Mouse (Mus musculus) megakaryocyte, embryonic 14.5 days (primary cell): Measurements from ENCODE around the gene Apc2.

ENCODE experiments used
- FLI1 ChIP-seq: IDR thresholded peaks from 2 replicates; pipeline ENCODE4 v1.6.1; 2012; ENCODE audit warnings: low read length, inconsistent platforms, mixed read lengths
- GATA1 ChIP-seq: IDR thresholded peaks from 3 replicates; pipeline ENCODE4 v1.6.1; 2012; ENCODE audit warnings: mixed read lengths, low read length, inconsistent platforms, borderline replicate concordance

DNA sequence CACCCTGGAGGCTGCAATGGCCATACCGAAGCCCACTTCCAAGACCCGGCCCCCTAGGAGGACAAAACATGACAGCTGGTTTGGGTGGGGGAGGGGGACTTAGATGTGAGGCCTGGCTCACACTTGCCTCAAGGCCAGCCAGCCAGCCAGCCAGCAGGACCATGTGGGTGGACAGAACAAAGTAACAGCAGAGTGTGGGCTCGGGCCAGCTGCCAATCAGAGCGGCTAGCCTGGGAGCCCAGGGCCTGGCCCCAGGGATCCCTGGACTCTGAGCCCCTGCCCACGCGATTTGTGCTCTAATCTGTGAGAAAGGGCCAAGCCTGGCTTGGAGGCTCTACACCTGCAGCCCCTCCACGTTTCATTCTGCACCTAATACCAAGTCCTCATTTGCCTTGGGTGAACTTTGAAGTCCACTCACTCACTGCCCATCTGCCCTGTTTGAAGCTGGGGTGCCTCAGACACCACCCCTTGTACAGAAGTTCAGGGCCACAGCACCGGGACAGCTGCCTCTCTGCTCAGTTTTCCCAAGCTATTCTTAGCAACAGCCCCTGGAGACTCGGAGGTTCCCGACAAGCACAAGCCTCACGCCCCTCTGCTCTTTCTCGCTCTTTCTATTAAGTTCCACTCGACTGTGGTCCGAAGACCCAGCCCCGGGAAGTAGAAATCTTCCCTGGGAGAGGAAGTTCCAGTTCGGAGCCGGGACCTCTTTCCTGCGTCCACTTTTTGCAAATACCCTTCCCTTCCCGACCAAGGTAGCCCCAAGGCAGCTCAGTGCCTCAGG, 35.7 kb upstream of the Apc2 start:
- TF ChIP-seq GATA1: no peak
- TF ChIP-seq FLI1: no peak
